Mouse (Mus musculus): ENCODE results near the gene Esr2.
"Not testable (repeated sequence)": the region's sequence is repeated elsewhere in the genome, so short reads cannot be mapped to it uniquely, and the experiment has no call there.

Esr2 gene

DNA sequence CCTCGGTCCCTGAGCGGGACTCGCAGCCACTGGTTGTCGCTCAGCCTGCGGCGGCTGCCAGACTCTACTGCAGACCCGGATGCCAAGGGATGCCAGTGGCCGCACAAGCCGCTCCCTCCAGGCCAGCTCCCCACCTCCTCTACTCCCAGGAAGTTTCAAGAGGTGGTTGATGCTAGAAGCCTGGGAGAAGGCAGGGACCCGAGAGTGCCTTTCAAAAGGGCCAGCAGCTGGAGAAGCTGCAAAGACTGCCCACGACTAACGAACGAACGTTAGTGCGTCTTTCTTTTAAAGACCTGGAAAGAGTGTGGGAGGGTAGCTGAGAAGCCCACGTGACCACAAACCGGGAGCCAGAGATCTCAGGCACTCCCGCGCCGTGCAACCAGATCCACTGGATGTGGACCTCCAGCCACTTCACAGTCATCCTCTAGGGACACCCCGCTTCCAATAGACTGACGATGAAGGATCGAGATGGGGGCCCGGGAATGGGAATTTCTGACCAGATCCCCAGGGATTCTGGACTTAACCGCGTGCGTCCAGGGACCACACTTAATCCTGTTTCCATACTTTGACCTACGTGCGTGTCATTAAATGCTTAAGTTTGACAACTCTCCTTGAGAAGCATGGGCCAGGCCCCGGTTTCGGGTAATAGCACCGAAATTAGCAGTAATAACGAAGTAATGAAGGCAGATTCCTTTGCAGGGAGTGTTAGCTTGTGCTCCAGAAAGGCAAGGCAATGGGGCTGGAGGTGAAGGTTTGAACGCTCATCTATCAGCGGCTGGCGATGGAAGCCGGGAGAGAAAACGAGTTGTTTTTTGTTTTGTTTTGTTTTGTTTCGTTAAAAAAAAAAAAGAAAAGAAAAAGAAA is at the start of gene Esr2:
TSS of gene Esr2 (minus strand) at position 260 of the 864 bp plus-strand sequence.
- DNase-seq (ENCODE audit: low spot score in 2 of 2) = no peak

DNA sequence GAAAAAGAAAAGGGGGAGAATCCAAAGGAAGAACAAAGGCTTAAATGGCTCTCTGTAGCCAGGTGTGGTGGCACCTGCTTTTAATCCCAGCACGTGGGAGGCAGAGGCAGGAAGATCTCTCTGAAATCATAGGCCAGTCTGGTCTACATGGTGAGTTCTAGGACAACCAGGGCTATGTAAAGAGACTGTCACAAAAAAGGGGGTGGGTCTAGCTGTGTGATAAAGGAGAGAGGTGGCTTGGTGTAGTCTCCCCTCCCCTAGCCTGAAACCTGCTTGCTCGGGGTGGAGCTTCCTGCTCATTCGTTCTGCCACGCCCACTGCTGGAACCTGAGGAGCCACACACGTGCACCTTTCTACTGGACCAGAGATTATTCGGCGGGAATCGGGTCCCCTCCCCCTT is 45.0 kb upstream of the Esr2 start:
- DNase-seq (ENCODE audit: low spot score in 2 of 2) = not testable (repeated sequence)

DNA sequence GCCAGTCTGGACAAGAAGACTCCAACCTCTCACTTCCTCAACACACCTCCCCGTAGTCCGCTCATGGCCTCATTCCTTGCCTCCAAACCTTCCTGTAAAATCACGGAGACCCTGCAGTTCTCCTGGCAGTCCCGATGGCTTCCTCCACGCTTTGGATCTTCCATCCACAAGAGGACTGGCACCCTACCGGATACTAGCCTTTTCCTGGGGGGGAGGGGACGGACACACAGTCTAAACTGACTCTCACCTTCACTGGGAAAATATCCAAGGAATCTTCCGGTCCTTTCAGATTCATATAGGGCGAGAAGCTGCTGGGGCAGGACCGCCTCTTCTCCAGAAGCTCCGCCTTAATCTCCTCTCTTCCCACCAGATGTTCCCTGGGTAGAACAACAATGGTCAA is 39.7 kb upstream of the Esr2 start:
- DNase-seq (ENCODE audit: low spot score in 2 of 2) = no peak

DNA sequence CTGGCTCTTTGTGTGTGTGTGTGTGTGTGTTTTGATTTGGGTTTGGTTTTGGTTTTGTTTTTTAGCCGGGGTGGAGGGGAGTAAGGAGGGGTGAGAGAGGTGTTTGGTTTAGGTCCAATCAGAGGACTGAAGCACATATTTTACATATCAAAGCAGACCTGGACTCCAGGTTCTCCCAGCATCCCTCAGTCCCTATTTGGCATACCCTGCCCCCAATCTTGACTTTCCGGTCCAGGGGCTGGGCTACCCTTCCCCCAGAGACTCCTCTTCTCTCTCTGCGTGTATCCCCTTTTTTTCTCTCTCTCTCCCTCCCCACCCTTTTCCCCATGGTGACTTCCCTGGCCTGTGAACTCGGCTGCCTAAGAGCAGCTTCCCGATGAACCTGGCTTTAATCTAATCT is 38.1 kb upstream of the Esr2 start:
- no peak for DNase-seq (ENCODE audit: low spot score in 2 of 2)

DNA sequence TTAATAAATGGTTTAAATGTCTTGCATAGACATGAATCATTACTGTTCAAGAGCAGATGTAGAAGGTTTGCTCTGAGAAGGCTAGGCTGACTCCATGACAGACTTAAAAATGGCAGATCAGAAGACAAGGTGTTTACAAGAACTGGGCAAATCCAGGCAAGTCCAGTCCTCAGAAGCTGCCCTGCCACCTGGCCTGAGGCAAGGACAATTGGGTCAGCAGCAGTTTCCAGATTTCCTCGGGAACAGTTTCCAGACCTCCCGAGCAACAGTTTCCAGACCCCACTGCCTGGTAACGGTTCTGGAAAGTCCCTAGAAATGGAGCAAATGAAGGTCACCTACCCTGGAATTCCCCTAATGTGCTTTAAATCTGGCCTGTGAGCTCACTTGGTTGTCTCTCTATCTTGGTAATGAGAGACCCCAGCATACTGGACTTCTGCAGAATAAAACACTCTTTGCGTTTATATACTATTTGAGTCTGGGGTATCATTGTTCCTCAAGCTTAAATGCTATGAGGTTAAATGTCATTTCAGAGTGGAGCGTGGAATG is 32.4 kb upstream of the Esr2 start:
- no peak for DNase-seq (ENCODE audit: low spot score in 2 of 2)

DNA sequence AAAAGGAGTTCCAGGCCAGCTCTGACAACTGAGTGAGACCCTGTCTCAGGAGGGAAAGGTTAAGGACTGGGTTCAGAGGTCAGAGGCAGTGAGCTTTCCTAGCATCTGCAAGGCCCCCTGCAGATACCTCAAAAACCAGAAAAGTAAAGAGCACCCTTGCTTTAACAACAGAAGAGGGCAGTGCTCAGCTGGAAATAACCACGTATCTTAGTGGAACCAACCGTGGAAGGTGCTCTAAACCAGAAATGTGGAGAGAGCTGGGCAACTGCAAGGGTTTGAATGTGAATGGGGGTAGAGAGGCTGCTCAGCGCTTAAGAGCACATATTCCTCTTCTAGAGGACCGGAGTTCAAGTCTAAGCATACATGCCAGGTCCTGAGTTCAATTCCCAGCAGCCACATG is 23.3 kb upstream of the Esr2 start:
- DNase-seq (ENCODE audit: low spot score in 2 of 2) = no peak

DNA sequence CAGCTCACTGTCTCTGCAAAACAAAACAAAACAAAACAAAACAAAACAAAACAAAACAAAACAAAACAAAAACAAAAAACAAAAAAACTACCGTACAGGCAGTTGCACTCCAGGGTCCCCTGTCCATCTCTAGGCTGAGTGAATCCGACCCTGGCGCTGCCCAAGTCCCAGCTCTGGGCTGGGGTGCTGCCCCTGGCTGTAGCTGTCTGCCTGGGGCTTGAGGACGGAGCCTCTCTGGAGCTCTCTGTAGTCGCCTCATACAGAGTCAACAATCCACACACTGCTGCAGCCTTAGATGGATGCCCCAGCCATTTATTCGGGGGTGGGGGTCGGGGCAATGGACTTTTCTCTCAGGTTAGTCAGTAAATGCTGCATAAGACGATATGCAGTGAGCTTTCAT is 20.0 kb upstream of the Esr2 start:
- no peak for DNase-seq (ENCODE audit: low spot score in 2 of 2)

DNA sequence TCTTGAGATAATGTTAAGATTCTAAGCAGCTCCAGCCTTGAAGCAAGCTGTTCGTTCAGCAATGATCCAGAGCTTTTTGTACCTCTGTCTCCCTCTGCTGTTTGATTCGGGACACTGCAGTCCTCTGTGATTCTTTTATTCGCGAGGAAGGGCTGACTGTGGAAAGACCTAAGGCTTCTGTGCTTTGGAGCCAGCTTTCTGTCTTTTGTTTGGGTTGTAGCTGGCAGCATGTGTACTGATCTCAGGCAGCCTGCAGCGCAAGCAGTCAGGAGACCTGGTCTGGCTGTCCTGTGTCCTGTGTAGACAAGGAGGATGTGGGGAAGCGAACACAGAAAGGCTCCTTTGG is 19.6 kb upstream of the Esr2 start:
- DNase-seq (ENCODE audit: low spot score in 2 of 2) = peak; percentile 46 to 73

DNA sequence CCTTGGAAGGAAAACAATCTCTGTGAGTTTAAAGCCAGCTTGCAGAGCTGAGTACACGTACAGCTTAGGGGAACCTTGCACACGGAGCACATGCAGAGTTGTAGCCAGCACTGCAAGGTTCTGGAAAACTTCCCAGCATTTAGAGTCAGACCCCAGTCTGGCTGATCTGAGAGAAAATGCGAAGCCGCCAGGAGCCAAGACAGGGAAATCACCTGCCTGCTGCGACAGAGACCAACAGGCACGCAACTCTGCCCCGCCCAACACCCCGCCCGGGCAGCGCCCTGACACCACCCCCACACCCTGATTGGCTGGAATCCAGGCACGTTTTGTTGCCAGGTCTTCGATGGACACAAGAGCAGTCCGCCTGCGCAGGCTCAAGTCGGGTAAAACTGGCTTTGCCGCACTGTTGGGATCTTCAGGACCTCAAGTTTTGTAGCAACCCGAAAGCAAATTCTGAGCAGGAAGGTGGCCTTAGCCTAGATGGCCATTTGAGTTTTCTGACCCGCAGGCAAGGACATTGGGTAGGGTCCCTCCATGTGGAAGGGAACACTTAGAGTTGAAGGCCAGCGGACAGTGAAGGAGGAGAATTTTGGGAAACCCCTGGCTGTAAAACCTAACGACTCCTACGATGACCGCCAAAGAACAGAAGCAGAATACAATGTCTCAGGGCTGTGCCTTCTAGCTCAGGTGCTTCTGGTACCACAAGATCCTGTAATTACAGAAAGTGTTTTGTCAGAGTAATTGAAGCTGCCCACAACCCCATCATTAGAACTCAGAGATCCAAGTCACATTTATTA is 19.1 kb upstream of the Esr2 start:
- DNase-seq (ENCODE audit: low spot score in 2 of 2) = peak; percentile 36 to 42

DNA sequence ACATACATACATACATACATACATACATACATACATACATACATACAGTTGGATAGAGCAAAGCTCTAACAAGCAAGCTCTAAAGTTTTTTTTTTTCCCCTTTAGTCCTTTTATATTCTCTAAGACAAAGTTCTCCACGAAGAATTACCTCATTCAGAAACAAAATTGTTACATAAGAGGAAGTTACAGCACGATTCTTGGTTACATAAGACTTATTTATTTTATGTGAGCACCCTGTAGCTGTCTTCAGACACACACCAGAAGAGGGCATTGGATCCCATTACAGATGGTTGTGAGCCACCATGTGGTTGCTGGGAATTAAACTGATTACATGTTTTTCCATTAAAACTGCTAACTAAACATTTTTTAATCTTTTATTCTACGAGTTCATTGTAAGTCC is 17.5 kb upstream of the Esr2 start:
- DNase-seq (ENCODE audit: low spot score in 2 of 2) = no peak

DNA sequence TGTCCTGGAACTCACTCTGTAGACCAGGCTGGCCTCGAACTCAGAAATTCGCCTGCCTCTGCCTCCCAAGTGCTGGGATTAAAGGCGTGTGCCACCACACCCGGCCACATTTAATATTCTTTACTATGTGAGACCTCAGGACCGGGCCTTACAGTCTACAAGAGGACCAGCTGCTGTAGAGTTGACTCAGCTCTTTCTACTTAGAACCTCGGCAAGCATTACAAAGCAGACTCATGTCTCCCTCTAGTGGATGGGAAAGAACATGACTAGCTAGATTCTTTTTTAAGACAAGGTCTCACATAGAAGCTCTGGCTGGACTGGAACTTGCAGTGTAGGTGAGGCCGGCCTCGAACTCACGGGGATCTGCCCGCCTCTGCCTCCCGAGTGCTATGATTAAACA is 13.9 kb upstream of the Esr2 start:
- no peak for DNase-seq (ENCODE audit: low spot score in 2 of 2)

DNA sequence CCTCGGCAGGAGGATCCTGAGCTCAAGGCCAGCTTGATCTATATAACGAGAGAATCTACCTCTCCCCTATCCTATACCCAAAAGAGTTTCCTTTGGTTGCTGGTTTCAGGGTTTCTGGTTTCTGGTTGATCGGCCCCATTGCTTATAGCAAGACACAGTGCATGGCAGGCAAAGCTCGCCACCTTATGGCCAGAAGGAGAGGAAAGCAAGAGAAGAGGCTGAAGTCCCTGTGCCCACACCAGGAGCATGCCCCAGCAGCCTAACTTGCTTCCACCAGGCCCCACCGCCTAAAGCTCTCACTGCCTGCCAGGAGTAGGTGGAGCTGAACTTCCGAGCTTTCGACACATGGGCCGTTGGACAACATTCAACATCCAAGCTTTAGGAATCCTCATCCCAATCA is 10.8 kb upstream of the Esr2 start:
- no peak for DNase-seq (ENCODE audit: low spot score in 2 of 2)

DNA sequence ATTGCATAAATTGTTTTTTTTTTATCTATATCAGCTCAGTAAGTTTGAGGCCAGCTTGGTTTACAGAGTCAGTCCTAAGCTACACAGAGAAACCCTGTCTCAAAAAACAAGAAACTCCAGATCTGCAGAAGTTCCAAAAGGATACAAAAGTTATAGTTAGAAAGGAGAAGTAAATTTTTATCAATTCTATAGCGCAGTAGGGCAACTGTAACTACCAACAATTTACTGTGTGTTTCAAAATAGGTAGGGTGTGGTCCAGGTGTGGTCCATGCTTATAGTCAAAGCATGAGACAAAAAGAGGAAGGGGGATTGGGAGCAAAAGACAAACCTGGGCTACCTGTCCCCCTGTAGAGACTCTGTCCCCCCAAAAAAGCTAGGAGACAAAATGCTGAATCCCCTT is 9.4 kb upstream of the Esr2 start:
- DNase-seq (ENCODE audit: low spot score in 2 of 2) = no peak

DNA sequence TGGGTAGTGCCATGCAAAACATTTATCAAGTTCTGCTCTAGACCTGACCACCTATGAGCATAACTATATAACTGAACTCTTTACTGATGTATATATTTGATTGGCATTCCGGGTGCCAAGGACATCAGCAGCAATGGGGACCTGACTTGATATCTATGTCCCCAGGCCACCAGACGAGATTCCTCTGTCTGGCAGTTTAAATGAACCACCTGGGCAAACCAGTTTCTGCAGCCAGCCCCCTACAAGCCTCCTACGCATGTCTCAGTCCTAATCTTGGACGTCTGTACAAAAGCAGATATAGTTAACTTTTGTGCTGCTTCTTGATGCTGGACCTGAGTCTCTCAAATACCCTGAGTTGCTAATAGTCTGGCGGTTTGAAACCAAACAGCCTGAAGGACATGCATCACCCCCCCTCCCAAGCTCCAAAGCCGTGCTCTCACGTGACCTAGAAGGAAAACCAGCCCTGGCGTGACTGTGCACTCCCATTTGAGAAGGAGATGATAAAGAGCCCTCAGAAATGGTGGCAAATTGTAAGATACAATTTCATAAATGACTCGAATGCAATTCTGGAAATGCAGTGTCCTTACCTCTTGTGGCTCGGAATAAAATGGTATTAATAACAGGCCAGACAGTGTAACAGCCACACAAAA is 8.2 kb upstream of the Esr2 start:
- no peak for DNase-seq (ENCODE audit: low spot score in 2 of 2)

DNA sequence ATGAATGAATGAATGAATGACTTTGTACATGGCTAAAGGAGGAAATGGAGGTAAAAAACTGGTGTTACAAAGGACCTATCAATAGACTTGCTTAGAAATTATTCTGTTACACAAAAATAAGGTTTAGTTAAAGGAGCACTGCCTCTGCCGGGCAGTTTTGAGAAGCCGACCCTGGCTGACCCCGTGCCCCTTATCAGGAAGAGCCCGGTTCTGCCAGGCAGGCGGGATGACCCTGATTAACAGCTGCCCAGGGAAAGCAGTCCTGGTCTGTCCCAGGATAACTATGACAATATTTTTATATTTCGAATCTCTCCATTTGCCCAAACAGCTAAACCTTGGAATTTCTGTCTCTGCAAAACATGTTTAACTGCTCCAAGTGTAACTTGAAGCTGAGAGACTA is 7.2 kb upstream of the Esr2 start:
- no peak for DNase-seq (ENCODE audit: low spot score in 2 of 2)

DNA sequence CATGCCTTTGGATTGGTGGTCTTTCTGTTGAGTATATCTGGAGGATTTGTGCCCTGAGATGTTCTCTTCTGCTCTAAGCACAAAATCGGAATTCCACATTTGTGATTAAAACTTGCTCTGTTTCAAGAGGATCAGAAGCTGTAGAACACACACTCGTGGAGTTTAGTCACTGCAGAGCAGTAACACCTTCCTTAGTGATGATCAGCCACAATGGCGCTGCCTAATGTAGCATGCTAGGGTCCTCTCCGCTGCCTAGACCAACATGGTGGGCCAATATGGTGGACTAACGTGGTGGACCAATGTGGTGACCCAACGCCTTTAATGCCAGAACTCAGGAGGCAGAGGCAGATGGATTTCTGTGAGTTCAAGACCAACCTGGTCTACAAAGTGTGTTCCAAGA is 5.8 kb upstream of the Esr2 start:
- no peak for DNase-seq (ENCODE audit: low spot score in 2 of 2)

DNA sequence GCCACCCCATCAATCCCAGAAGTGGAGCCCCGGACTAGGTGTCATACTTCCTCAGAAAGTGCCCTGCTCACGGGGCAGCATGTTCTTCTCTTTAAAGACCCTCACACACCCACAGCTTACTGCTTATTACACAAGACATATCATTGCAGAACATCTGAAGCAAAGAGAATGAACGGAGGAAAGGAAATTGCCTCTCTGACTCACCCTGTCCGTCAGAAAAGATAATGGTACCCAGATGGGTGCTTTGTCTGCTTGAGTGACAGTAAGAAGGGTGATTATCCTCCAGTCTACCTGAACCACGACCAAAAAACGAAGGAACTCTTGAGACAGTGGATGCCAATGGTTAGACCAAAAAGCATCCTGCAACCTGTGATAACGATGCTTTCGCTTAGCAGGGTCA is 4.4 kb upstream of the Esr2 start:
- DNase-seq (ENCODE audit: low spot score in 2 of 2) = no peak

DNA sequence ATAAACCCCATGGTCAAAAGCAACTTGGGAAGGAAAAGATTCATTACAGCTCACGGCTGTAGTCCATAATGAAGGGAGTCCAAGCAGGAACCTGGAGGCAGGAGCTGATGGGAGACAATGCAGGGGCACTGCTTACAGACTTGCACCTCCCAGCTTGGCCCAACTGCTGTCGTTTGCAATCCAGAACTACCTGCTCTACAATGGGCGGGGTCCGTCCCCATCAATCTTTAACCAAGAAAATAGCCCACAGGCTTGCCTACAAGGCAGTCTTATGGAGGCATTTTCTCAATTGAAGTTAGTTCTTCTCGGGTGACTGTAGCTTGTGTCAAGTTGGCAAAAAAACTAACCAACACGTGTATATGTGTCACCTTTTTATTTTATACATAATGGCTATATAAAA is 3.4 kb upstream of the Esr2 start:
- DNase-seq (ENCODE audit: low spot score in 2 of 2) = no peak

DNA sequence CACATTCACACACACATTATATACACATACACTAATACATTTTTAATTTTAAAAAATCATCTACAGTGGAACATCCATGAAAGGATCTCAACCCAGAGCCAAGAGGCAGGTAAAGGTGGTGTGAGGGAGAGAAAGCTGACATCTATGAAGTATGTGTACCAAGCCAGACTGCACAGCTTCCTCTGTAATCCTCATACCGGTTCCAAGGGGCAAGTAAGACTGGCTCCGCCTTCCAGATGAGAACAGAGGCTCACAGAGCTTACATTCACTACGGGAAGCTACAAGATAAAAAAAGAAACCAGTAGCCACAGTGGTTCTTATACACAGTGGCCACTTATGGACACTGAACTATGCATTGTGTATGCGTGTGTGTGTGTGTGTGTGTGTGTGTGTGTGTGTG is 2.5 kb upstream of the Esr2 start:
- DNase-seq (ENCODE audit: low spot score in 2 of 2) = no peak

DNA sequence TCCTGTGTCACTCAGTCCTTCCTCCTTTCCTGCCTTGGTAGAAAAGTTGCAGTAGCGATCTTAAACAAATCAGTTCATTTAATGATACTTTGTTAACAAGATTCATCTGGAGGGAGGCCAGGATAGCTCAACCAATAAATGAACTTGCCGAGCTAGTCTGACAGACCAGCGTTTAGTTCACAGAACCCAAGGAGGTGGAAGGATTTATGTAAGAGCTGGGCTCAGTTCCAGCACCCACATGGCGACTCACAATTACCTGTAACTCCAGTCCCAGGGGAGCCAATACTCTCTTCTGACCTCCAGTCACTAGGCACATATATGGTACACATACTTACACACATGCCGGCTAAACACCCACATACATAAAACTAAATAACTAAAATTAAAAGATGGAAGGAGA is 2.0 kb upstream of the Esr2 start:
- DNase-seq (ENCODE audit: low spot score in 2 of 2) = no peak

DNA sequence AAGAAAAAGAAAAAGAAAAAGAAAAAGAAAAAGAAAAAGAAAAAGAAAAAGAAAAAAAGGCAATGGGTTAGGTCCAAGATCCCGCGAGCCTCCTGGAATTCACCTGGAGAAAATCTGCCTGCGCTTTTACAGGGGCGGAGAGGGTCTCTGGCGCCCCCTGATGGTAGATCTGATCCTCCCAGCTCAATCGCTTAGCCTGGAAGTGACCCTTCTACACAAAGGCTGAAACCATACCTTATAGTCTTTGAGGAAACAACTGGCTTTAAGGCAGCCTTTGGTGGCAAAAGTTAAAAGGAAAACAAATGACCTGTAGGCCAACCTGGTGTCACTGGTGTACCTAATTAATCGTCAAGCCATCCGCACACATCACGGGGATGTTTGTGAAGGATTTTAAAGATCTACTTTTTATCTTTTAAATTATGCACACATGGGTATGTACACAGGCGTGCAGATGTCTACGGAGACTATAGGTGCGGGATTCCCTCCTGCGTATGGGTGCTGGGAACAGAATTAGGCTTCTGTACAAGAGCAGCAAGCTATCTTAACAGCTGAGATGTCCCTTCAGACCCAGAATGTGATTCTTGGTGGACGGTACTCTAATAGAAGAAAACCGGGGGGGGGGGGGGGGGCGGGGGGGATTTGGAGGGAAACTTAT is 932 bp upstream of the Esr2 start:
- peak in 1 of 2 experiments; percentile 44 for DNase-seq (ENCODE audit: low spot score in 2 of 2)

DNA sequence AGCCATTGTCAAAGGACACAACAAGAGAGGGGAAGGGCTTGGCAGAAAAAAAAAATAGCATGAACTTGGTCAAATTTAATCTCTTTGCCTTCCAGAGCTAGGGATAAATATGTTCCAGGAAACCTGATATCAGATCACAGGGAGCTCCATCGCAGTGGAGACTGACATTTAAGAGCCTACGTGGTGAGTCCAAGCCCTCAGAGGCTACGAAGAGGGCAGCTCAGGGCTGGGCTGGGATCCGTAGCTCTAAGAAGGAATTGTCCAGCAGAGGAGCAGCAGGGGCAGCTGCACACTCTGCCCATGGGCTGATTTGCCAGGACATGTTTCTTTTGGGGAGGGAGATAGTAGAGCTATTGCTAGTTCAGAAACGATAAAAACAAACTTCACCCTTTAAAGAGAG is 11.4 kb downstream of the Esr2 start:
- no peak for DNase-seq (ENCODE audit: low spot score in 2 of 2)

Measured in frontal cortex, postnatal 10 days (tissue).